Mouse (Mus musculus): Measurements from ENCODE around the gene Eif2b4. TPM values are rescaled to one million over a fixed set of nuclear protein-coding genes. Genes with fewer than 3 reads are reported as not detected.

Gene Eif2b4
- polyA plus RNA-seq, 1 experiment from 2014 or later: 74.6 TPM

- WGBS: 87% methylated on average over 5 of the region's 5 CpGs
- Histone ChIP-seq H3K4me2 (replicated peaks) (no peak overlapping the region), H3K9ac (replicated peaks) (no peak overlapping the region), H3K27me3 (no peaks in the 10 kb centered on the region), H3K27ac (no peak overlapping the region), H3K4me1 (replicated peaks) (peaks cover 34% of the 10 kb centered on the region), H3K9me3 (peaks cover 5% of the 10 kb centered on the region), H3K4me3 (replicated peaks) (no peak overlapping the region), H3K36me3 (peaks cover 74% of the 10 kb centered on the region)
- no peak for ATAC-seq
These were observed 5.5 kb upstream of the Eif2b4 start for GRCm38 (mm10) chr5:31198616-31199320.

- Histone ChIP-seq H3K4me3 (replicated peaks) (no peak overlapping the region), H3K27me3 (no peaks in the 10 kb centered on the region), H3K4me1 (replicated peaks) (peaks cover 35% of the 10 kb centered on the region), H3K9ac (replicated peaks) (no peak overlapping the region), H3K27ac (no peak overlapping the region), H3K9me3 (peaks cover 5% of the 10 kb centered on the region), H3K4me2 (replicated peaks) (no peak overlapping the region), H3K36me3 (peaks cover 68% of the 10 kb centered on the region)
- ATAC-seq: no peak
- WGBS: 83% methylated on average over 9 of the region's 9 CpGs
These were observed 4.9 kb upstream of the Eif2b4 start for GRCm38 (mm10) chr5:31198170-31198569.

GRCm38 (mm10) chr5:31197072-31197471, 3.8 kb upstream of the Eif2b4 start:
- H3K27ac ChIP-seq: no peak overlapping the region
- ATAC-seq: no peak
- peaks cover 32% of the 10 kb centered on the region for H3K4me1 ChIP-seq (replicated peaks)
- H3K4me3 ChIP-seq (replicated peaks): no peak overlapping the region
- H3K9ac ChIP-seq (replicated peaks): no peak overlapping the region
- H3K36me3 ChIP-seq: peaks cover 62% of the 10 kb centered on the region
- 90% methylated on average over 12 of the region's 12 CpGs for WGBS
- H3K27me3 ChIP-seq: no peaks in the 10 kb centered on the region
- H3K9me3 ChIP-seq: peaks cover 5% of the 10 kb centered on the region
- H3K4me2 ChIP-seq (replicated peaks): no peak overlapping the region

- 93% methylated on average over 10 of the region's 10 CpGs for WGBS
- peaks cover 5% of the 10 kb centered on the region for H3K9me3 ChIP-seq
- H3K36me3 ChIP-seq: peaks cover 63% of the 10 kb centered on the region
- no peak overlapping the region for H3K27ac ChIP-seq
- H3K27me3 ChIP-seq: no peaks in the 10 kb centered on the region
- H3K4me2 ChIP-seq (replicated peaks): no peak overlapping the region
- peaks cover 36% of the 10 kb centered on the region for H3K4me1 ChIP-seq (replicated peaks)
- no peak overlapping the region for H3K9ac ChIP-seq (replicated peaks)
- no peak overlapping the region for H3K4me3 ChIP-seq (replicated peaks)
- no peak for ATAC-seq
These were observed 3.0 kb upstream of the Eif2b4 start for GRCm38 (mm10) chr5:31196207-31196606.

GRCm38 (mm10) chr5:31195671-31196070, 2.4 kb upstream of the Eif2b4 start:
- Histone ChIP-seq H3K4me1 (replicated peaks) (peaks cover 31% of the 10 kb centered on the region), H3K9ac (replicated peaks) (no peak overlapping the region), H3K27me3 (no peaks in the 10 kb centered on the region), H3K27ac (no peak overlapping the region), H3K4me2 (replicated peaks) (no peak overlapping the region), H3K4me3 (replicated peaks) (no peak overlapping the region), H3K36me3 (peaks cover 68% of the 10 kb centered on the region), H3K9me3 (peaks cover 5% of the 10 kb centered on the region)
- 93% methylated on average over 4 of the region's 4 CpGs for WGBS
- ATAC-seq: no peak

- H3K9me3 ChIP-seq: no peaks in the 10 kb centered on the region
- ATAC-seq: no peak
- no peak overlapping the region for H3K27ac ChIP-seq
- no peaks in the 10 kb centered on the region for H3K27me3 ChIP-seq
- no peak overlapping the region; the same call in 1 of the 2 replicates for H3K9ac ChIP-seq (replicated peaks)
- H3K36me3 ChIP-seq: peaks cover 68% of the 10 kb centered on the region
- 94% methylated on average over 16 of the region's 16 CpGs for WGBS
- peak overlapping the region; percentile 90 for H3K4me2 ChIP-seq (replicated peaks)
- H3K4me3 ChIP-seq (replicated peaks): peak overlapping the region; percentile 64
- H3K4me1 ChIP-seq (replicated peaks): peaks cover 24% of the 10 kb centered on the region
These were observed 1.6 kb upstream of the Eif2b4 start for GRCm38 (mm10) chr5:31194486-31195485.

GRCm38 (mm10) chr5:31193631-31194281, 526 bp upstream of the Eif2b4 start:
- peak overlapping the region; percentile 90 for H3K4me2 ChIP-seq (replicated peaks)
- H3K4me3 ChIP-seq (replicated peaks): peak overlapping the region; percentile 64
- peaks cover 66% of the 10 kb centered on the region for H3K36me3 ChIP-seq
- no peaks in the 10 kb centered on the region for H3K27me3 ChIP-seq
- peak overlapping the region; percentile 83 for H3K9ac ChIP-seq (replicated peaks)
- 13% methylated on average over 25 of the region's 25 CpGs for WGBS
- peaks cover 22% of the 10 kb centered on the region for H3K4me1 ChIP-seq (replicated peaks)
- no peaks in the 10 kb centered on the region for H3K9me3 ChIP-seq
- peak overlapping the region; percentile 84 for H3K27ac ChIP-seq
- no peak for ATAC-seq

- peak overlapping the region; percentile 64 for H3K4me3 ChIP-seq (replicated peaks)
- H3K4me2 ChIP-seq (replicated peaks): peak overlapping the region; percentile 90
- peaks cover 66% of the 10 kb centered on the region for H3K36me3 ChIP-seq
- H3K27ac ChIP-seq: peak overlapping the region; percentile 74
- ATAC-seq: peak; percentile 72
- H3K4me1 ChIP-seq (replicated peaks): peaks cover 22% of the 10 kb centered on the region
- peak overlapping the region; percentile 83 for H3K9ac ChIP-seq (replicated peaks)
- 15% methylated on average over 42 of the region's 42 CpGs for WGBS
- H3K9me3 ChIP-seq: no peaks in the 10 kb centered on the region
- H3K27me3 ChIP-seq: no peaks in the 10 kb centered on the region
These were observed 938 bp downstream of the Eif2b4 start for GRCm38 (mm10) chr5:31192045-31192938.

GRCm38 (mm10) chr5:31190201-31190600, 3.0 kb downstream of the Eif2b4 start:
- Histone ChIP-seq H3K9me3 (no peaks in the 10 kb centered on the region), H3K27ac (no peak overlapping the region), H3K4me1 (replicated peaks) (peaks cover 22% of the 10 kb centered on the region), H3K27me3 (no peaks in the 10 kb centered on the region), H3K36me3 (peaks cover 51% of the 10 kb centered on the region), H3K4me3 (replicated peaks) (no peak overlapping the region), H3K4me2 (replicated peaks) (no peak overlapping the region), H3K9ac (replicated peaks) (no peak overlapping the region)
- 87% methylated on average over 9 of the region's 9 CpGs for WGBS
- no peak for ATAC-seq

GRCm38 (mm10) chr5:31188223-31188840, 4.9 kb downstream of the Eif2b4 start:
- Histone ChIP-seq H3K4me1 (replicated peaks) (peaks cover 11% of the 10 kb centered on the region), H3K27ac (no peak overlapping the region), H3K4me3 (replicated peaks) (no peak overlapping the region), H3K9ac (replicated peaks) (no peak overlapping the region), H3K36me3 (peaks cover 43% of the 10 kb centered on the region), H3K4me2 (replicated peaks) (no peak overlapping the region), H3K9me3 (no peaks in the 10 kb centered on the region), H3K27me3 (no peaks in the 10 kb centered on the region)
- WGBS: 74% methylated on average over 4 of the region's 4 CpGs
- no peak for ATAC-seq

GRCm38 (mm10) chr5:31183678-31184077, 9.6 kb downstream of the Eif2b4 start:
- Histone ChIP-seq H3K4me2 (replicated peaks) (no peak overlapping the region), H3K27me3 (no peaks in the 10 kb centered on the region), H3K9me3 (no peaks in the 10 kb centered on the region), H3K4me1 (replicated peaks) (peaks cover 10% of the 10 kb centered on the region), H3K4me3 (replicated peaks) (no peak overlapping the region), H3K36me3 (peaks cover 20% of the 10 kb centered on the region), H3K9ac (replicated peaks) (no peak overlapping the region), H3K27ac (no peak overlapping the region)
- WGBS: 66% methylated on average over 4 of the region's 4 CpGs
- ATAC-seq: no peak
